Mouse (Mus musculus) midbrain, embryonic 10.5 days (tissue): Measurements from ENCODE around the gene Hnrnpa2b1. TPM values are rescaled to one million over a fixed set of nuclear protein-coding genes. Genes with fewer than 3 reads are reported as not detected.

Experiments used
- DNase-seq: peaks from one replicate; pipeline ENCODE4 v3.0.0-alpha.2; 2017; ENCODE audit warnings: low spot score
- H3K27ac ChIP-seq: fragments of 300-500 bp; sonication (generic); replicated peaks from 2 replicates; pipeline ENCODE4 v1.5.1; 2016; ENCODE audit warnings: mild to moderate bottlenecking
- H3K27me3 ChIP-seq: fragments of 300-500 bp; sonication (generic); 2 replicates; pipeline ENCODE4 v1.6.1; 2016; ENCODE audit warnings: low read depth, mild to moderate bottlenecking; ENCODE audit not compliant: poor library complexity, severe bottlenecking
- H3K36me3 ChIP-seq: fragments of 300-500 bp; sonication (generic); 2 replicates; pipeline ENCODE4 v1.6.1; 2016; ENCODE audit warnings: mild to moderate bottlenecking, moderate library complexity
- H3K4me1 ChIP-seq: fragments of 300-500 bp; sonication (generic); 2 replicates; pipeline ENCODE4 v1.6.1; 2016
- H3K4me3 ChIP-seq: fragments of 300-500 bp; sonication (generic); 2 replicates; pipeline ENCODE4 v1.5.1; 2016; ENCODE audit warnings: mild to moderate bottlenecking, moderate library complexity
- H3K9me3 ChIP-seq: fragments of 300-500 bp; sonication (generic); replicated peaks from 2 replicates; pipeline ENCODE4 v1.6.1; 2016; ENCODE audit warnings: mild to moderate bottlenecking
- WGBS: fragments of 180-500 bp; shearing (Covaris S2); methylation state at CpG from one replicate; pipeline ENCODE4 v1.1.7; 2016; 5-methylcytosine and 5-hydroxymethylcytosine counted together
- polyA plus RNA-seq: library from polyadenylated mRNA; unstranded; fragments of >200 nt; fragmentation: Nextera tagmentation; extraction: Ambion mirVana; gene quantifications from 2 replicates; pipeline ENCODE4 v1.2.1, GENCODE M21; 2016

Hnrnpa2b1 gene
- 2,311 and 2,476 TPM in 2 replicates for polyA plus RNA-seq

DNA sequence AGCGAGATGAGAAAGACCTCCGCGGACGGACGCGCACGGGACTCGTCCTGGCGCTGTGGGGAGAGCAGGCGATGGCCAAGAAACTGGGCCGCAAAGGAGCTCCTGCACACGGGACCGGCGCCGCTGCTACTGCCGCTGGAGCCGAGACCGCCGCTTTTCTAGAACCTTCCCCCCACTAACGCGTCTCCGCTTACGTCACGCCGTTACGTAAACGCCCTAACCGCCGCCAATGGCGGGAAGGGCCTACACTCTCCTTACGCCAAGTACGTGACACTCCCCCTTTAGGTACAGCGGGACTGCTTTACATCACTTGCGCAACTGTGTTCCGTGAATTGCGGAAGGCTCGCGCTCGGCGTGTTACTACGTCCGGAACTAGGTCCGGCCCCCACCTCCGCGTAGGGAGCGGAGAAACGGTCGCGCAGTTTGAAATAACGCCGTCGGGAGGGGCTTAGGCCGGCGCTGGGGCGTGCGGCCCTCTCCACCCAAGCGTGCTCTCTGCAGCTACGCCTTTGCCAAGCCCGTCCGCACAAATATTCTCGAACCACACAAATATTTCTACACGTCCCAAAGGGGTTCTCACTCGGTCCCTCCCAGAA is at the start of gene Hnrnpa2b1:
Gene Hnrnpa2b1, minus strand, starts transcription at position 180 of the 596 bp plus-strand sequence.
- peak; percentile 99 for DNase-seq
- no peaks in the 10 kb centered on the region for H3K9me3 ChIP-seq
- H3K36me3 ChIP-seq, result peaks cover 64% of the 10 kb centered on the region
- peaks cover 39% of the 10 kb centered on the region for H3K4me1 ChIP-seq
- WGBS, result under 1% methylated on average over 63 of the region's 63 CpGs
- peak within 1 kb of the TSS; percentile 100 for H3K27ac ChIP-seq
- peak within 1 kb of the TSS; percentile 97 for H3K4me3 ChIP-seq
- H3K27me3 ChIP-seq, result no peaks in the 10 kb centered on the region

DNA sequence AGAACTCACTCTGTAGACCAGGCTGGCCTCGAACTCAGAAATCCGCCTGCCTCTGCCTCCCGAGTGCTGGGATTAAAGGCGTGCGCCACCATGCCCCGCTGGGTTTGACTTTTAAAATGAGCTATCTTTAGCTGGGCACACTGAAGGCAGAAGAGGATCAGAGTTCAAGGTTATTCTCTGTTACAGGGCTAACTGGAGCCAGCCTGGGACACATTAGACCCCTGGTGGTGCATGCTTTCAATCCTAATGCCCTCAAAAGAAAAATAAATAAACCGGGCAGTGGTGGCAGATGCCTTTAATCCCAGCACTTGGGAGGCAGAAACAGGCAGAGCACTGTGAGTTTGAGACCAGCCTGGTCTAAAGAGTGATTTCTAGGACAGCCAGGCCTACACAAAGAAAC is 45.2 kb upstream of the Hnrnpa2b1 start:
- H3K4me1 ChIP-seq, result no peaks in the 10 kb centered on the region
- no peak for DNase-seq
- 91% methylated on average over 7 of the region's 7 CpGs for WGBS
- H3K9me3 ChIP-seq, result peaks cover 4% of the 10 kb centered on the region; the same call in 1 of the 2 replicates
- no peaks in the 10 kb centered on the region for H3K36me3 ChIP-seq
- no peak overlapping the region for H3K27ac ChIP-seq
- H3K27me3 ChIP-seq, result no peaks in the 10 kb centered on the region
- no peak overlapping the region for H3K4me3 ChIP-seq

DNA sequence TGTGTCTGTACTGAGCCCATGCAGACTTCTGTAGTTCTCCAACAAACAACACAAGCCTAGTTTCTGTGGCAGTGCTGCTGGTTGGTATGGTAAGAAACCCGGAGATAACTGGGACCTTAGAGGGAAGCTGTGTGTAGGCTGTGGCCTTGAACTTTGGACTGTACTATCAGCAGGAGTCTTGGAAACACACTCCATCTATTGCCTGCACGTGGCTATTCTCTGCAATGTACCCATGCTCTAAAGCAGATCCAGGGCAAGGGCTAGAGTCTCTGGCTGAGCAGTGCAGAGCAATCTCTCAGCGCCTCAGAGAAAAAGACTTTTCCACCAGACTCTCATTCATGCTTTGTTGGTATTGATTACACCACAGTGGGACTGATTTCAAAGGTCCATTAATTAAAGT is 44.1 kb upstream of the Hnrnpa2b1 start:
- H3K36me3 ChIP-seq, result no peaks in the 10 kb centered on the region
- no peak overlapping the region for H3K4me3 ChIP-seq
- WGBS, result 84% methylated on average over 3 of the region's 3 CpGs
- H3K27me3 ChIP-seq, result no peaks in the 10 kb centered on the region
- no peak overlapping the region for H3K27ac ChIP-seq
- peaks cover 8% of the 10 kb centered on the region; the same call in 1 of the 2 replicates for H3K4me1 ChIP-seq
- DNase-seq, result no peak
- peaks cover 4% of the 10 kb centered on the region; the same call in 1 of the 2 replicates for H3K9me3 ChIP-seq

DNA sequence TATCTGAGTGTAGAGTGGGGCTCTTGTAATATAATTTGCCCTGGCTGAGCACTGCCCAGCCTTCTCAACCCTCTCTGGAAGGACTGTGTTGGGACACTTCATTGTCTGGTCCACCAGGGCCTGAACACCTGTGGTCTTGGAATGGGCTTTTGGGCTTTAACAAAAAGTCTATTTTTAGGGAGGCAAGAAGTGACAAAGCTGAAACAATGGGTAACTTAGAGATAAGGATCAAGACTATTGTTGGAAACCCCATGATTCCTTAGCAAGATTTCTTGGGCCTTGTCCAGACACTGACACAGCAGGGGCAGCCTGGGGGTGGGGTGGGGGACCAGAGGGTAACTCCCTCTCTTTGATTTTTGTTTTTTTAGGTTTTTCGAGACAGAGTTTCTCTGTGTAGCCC is 41.3 kb upstream of the Hnrnpa2b1 start:
- Histone ChIP-seq H3K9me3 (no peaks in the 10 kb centered on the region), H3K36me3 (no peaks in the 10 kb centered on the region), H3K4me3 (no peak overlapping the region), H3K27me3 (no peaks in the 10 kb centered on the region), H3K4me1 (peaks cover 9% of the 10 kb centered on the region; the same call in 1 of the 2 replicates), H3K27ac (no peak overlapping the region)
- DNase-seq, result no peak
- 50% methylated on average over 1 of the region's 1 CpGs for WGBS

DNA sequence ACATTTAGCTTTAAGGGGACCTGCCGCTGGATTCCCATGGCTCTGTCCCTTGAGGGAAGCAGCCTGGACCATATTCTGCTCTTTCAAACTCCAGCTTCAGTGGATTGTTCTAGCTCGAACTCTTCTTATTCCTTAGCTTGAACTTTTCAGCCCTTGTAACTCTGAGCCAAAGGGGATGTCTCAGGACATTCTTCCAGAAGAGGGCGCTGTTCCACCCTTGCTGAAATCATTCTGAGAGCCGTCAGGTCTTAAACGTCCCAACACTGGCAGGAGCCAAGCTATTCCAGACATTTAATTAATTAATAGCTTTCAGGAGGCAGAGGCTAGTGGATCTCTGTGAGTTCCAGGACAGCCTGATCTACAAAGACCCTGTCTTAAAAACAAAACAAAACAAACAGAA is 40.4 kb upstream of the Hnrnpa2b1 start:
- Histone ChIP-seq H3K27ac (no peak overlapping the region), H3K27me3 (no peaks in the 10 kb centered on the region), H3K9me3 (no peaks in the 10 kb centered on the region), H3K4me1 (peaks cover 9% of the 10 kb centered on the region; the same call in 1 of the 2 replicates), H3K4me3 (no peak overlapping the region), H3K36me3 (no peaks in the 10 kb centered on the region)
- WGBS, result 32% methylated on average over 5 of the region's 5 CpGs
- DNase-seq, result peak; percentile 42

DNA sequence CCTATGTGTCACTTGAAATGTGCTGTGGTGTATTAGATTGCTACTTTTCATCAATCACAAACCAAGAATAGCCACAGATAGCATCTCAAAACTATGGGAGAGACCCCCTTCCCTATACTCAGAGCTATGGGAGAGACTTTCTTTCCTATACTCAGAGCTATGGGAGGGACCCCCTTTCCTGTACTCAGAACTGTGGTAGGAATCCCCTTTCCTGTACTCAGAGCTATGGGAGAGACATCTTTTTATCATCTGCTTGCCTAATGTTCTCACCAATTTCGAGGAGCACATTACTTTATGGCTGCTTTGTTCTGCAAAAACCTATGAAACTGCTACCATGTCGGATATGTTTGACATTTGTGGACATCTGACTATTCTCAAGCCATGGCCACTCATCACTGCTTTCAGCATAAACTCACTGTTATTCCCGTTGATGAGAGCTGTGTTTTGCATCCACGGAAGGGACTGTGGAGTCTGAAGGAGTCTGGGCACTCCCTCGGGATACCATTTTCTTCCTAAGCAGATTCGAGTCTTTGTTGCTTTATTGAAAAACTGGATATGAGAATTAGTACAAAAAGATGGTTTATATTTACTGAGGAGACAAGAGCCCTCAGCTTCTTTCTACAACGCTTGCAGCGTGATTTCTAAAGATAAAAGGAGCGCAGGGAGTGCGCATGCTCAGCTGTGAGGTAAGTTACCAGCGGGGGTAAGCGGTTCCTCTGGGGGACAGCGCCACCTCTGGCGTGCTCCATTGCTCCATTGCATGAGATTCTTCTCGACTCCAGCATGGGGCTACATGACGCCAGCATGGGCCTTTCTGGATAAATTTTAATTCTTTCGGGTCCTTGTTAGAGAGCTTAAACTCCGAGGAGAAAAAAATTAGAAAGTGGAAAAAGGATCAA is 39.3 kb upstream of the Hnrnpa2b1 start:
- Histone ChIP-seq H3K36me3 (no peaks in the 10 kb centered on the region), H3K27me3 (no peaks in the 10 kb centered on the region), H3K9me3 (no peaks in the 10 kb centered on the region), H3K4me1 (peaks cover 9% of the 10 kb centered on the region; the same call in 1 of the 2 replicates), H3K27ac (peak overlapping the region; percentile 76), H3K4me3 (peak overlapping the region; percentile 44)
- WGBS, result 34% methylated on average over 18 of the region's 18 CpGs
- peak; percentile 73 for DNase-seq

DNA sequence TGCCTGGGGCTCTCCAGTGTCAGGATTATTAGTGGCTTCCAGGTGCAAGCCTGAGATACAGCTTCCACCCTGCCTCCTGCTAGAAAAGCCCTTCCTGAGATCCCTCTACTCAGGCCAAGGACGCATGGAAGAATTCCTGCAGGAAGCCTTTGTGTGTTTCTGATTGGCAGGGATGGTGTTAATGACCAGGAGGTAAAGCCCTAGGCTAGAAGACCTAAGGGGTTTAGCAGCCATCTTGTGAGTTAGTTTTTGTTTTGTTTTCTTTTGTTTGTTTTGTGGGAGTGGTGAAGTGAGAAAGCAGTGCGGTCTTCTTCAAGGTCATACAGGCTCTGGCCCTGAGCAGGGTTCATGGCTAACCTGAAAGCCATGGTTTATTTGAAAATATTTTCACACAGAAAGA is 37.9 kb upstream of the Hnrnpa2b1 start:
- no peak for DNase-seq
- H3K9me3 ChIP-seq, result no peaks in the 10 kb centered on the region
- 75% methylated on average over 2 of the region's 2 CpGs for WGBS

DNA sequence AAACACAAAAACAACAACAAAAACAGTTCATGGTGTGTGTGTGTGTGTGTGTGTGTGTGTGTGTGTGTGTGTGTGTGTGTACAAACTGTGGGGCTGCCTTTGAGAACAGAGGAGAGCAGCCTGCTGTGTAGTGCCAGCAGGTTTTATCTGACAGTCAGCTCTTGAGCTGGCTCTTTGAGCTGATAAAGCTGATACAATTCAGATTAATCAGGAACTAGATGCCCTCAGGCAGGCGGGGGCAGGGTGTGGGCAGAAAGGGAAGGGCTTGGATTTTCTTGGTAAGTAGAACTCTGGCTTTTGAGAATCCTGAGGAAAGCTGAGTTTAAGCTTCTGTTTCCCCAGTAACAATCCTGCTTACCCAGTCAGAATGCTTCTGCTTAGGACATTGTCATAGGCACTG is 36.0 kb upstream of the Hnrnpa2b1 start:
- H3K4me1 ChIP-seq, result peaks cover 9% of the 10 kb centered on the region; the same call in 1 of the 2 replicates
- 68% methylated on average over 1 of the region's 1 CpGs for WGBS
- H3K4me3 ChIP-seq, result no peak overlapping the region
- no peaks in the 10 kb centered on the region for H3K27me3 ChIP-seq
- DNase-seq, result no peak
- no peaks in the 10 kb centered on the region for H3K9me3 ChIP-seq
- no peak overlapping the region for H3K27ac ChIP-seq
- no peaks in the 10 kb centered on the region for H3K36me3 ChIP-seq

More for the DNA sequence above, 37.9 kb upstream of the Hnrnpa2b1 start:
- H3K27me3 ChIP-seq, result no peaks in the 10 kb centered on the region
- H3K4me3 ChIP-seq, result no peak overlapping the region
- no peaks in the 10 kb centered on the region for H3K36me3 ChIP-seq
- H3K4me1 ChIP-seq, result peaks cover 9% of the 10 kb centered on the region; the same call in 1 of the 2 replicates
- no peak overlapping the region for H3K27ac ChIP-seq

DNA sequence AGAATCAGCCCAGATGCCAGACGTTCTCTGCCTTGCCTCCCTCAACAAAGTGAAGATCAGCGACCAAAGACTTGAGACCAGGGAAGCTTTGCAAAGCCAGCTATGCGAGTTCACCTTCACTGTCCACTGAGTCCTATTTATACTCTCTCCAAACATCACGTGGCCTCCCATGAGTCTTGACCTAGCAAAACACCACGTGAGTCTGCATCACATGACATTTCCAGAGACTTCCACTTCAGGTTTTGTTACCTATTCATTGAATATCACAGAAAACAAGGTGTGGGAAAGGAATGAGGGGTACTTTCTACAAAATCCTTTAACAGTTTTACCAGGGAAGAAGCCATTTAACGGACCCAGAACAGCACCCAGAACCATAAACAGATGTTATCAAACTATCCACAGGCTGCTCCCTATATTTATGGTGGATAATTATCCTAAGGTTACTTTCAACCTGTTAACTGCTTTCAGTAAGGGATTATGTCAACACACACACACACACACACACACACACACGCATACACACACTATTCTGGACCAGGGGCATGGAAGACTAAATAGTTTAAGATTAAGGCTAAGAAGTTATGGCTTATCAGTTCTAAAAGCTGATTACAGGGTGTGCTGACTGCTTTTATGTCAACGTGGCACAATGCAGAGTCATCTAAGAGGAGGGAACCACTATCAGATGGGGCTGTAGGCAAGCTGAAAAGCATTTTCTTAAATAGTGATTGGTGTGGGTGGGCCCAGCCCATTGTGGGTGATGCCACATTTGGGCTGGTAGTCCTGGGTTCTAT is 27.8 kb upstream of the Hnrnpa2b1 start:
- Histone ChIP-seq H3K27me3 (no peaks in the 10 kb centered on the region), H3K4me3 (no peak overlapping the region), H3K4me1 (no peaks in the 10 kb centered on the region), H3K27ac (no peak overlapping the region), H3K36me3 (no peaks in the 10 kb centered on the region), H3K9me3 (no peaks in the 10 kb centered on the region)
- 78% methylated on average over 8 of the region's 8 CpGs for whole genome bisulfite sequencing
- DNase-seq, result no peak

DNA sequence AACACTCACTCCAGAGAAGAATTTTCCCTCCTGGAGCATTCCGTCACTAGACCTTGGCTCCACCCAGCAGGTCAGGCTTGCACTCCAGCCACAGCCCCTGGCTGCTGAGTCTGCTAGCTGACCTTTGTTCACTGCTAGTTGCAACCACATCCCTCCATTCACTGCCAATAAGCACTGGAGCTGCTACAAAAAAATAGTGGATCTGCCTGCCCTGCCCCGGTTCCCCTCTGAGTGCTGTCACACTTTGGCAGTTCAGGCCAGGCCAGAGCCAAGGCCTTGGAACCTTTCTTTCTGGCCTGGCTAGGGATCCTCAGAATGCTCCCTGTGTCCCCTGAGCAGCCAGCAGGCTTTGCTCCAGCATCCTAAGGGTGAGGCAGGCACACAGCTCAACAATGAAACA is 20.1 kb upstream of the Hnrnpa2b1 start:
- H3K36me3 ChIP-seq, result peaks cover under 1% of the 10 kb centered on the region
- no peak for DNase-seq
- H3K4me1 ChIP-seq, result no peaks in the 10 kb centered on the region; the same call in 1 of the 2 replicates
- H3K27ac ChIP-seq, result no peak overlapping the region
- no peak overlapping the region for H3K4me3 ChIP-seq
- H3K27me3 ChIP-seq, result no peaks in the 10 kb centered on the region
- 71% methylated on average over 2 of the region's 2 CpGs for WGBS
- no peaks in the 10 kb centered on the region; the same call in 1 of the 2 replicates for H3K9me3 ChIP-seq

DNA sequence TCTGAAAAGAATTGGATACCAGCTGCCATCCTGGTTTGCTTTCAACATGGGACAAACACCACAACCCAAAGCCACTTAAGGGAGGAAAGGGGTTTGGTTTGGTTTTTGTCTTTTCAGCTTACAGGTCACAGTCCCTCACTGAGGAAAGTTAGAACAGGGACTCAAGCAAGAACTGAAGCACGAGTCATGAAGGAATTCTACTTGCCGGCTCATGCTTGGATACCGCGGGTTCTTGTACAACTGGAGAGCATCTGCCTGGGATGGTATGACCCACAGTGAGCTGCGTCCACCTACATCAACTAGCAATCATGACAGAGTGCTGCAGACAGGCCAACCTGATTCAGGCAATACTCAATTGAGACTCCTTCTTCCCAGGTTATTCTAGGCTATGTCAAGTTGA is 17.0 kb upstream of the Hnrnpa2b1 start:
- H3K36me3 ChIP-seq, result peaks cover 21% of the 10 kb centered on the region
- no peaks in the 10 kb centered on the region for H3K27me3 ChIP-seq
- no peak overlapping the region for H3K27ac ChIP-seq
- H3K9me3 ChIP-seq, result no peaks in the 10 kb centered on the region; the same call in 1 of the 2 replicates
- whole genome bisulfite sequencing, result 93% methylated on average over 5 of the region's 5 CpGs
- DNase-seq, result no peak
- H3K4me1 ChIP-seq, result no peaks in the 10 kb centered on the region; the same call in 1 of the 2 replicates
- H3K4me3 ChIP-seq, result no peak overlapping the region

DNA sequence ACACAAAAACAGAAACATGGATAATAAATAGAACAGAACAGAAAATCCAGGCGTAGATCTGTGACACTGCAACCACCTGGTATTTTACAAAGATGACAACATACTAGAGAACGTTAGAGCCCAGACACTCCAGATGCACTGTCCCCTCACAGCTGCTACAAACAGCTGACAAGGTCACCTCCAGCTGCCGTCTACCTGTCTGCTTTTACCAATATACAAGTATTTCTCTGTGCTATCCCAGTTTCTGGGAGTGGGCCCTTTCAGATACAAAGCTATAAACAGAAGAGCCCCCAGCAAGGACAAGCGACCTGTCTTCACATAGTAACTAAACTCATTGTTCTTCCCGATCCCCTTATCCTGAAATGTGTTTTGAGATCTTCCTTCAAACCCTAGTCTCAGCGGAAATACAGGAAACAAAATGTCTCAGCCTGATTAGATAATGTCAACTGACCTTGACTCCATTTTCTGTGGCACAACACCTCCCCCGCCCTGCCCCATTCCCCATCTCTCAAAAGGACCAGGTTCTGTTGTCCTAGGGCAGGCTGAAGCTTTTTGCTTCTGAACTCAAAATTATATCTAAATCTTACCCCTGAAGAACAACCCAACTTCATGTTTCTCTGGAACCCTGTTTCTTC is 16.5 kb upstream of the Hnrnpa2b1 start:
- 77% methylated on average over 7 of the region's 7 CpGs for WGBS
- peaks cover 26% of the 10 kb centered on the region for H3K36me3 ChIP-seq
- H3K9me3 ChIP-seq, result no peaks in the 10 kb centered on the region; the same call in 1 of the 2 replicates
- no peak overlapping the region for H3K27ac ChIP-seq
- no peak overlapping the region for H3K4me3 ChIP-seq
- no peaks in the 10 kb centered on the region; the same call in 1 of the 2 replicates for H3K4me1 ChIP-seq
- H3K27me3 ChIP-seq, result no peaks in the 10 kb centered on the region
- DNase-seq, result no peak
